Mouse (Mus musculus): Measurements from ENCODE around the gene Slit3. TPM values are rescaled to one million over a fixed set of nuclear protein-coding genes. Genes with fewer than 3 reads are reported as not detected.

Slit3 gene
- polyA plus RNA-seq, 1 experiment = 11.3 TPM

GRCm38 (mm10) chr11:35607191-35607590 lies 486.2 kb downstream of the Slit3 start:
- no peaks in the 10 kb centered on the region for H3K4me1 ChIP-seq (ENCODE audit: control insufficient read depth, insufficient read depth, insufficient read length, low read length)
- no peak overlapping the region for H3K27ac ChIP-seq (replicated peaks; ENCODE audit: low read depth, low read length)
- no peak overlapping the region for H3K4me3 ChIP-seq (ENCODE audit: insufficient read depth, low read depth, low read length)

GRCm38 (mm10) chr11:35608794-35609193 lies 487.8 kb downstream of the Slit3 start:
- H3K4me3 ChIP-seq (ENCODE audit: insufficient read depth, low read depth, low read length) = no peak overlapping the region
- no peaks in the 10 kb centered on the region for H3K4me1 ChIP-seq (ENCODE audit: control insufficient read depth, insufficient read depth, insufficient read length, low read length)
- H3K27ac ChIP-seq (replicated peaks; ENCODE audit: low read depth, low read length) = no peak overlapping the region

- H3K4me3 ChIP-seq (ENCODE audit: insufficient read depth, low read depth, low read length) = no peak overlapping the region
- H3K4me1 ChIP-seq (ENCODE audit: control insufficient read depth, insufficient read depth, insufficient read length, low read length) = no peaks in the 10 kb centered on the region
- H3K27ac ChIP-seq (replicated peaks; ENCODE audit: low read depth, low read length) = no peak overlapping the region
Observed at GRCm38 (mm10) chr11:35612262-35612896, 491.4 kb downstream of the Slit3 start.

- Histone ChIP-seq H3K27ac (replicated peaks; ENCODE audit: low read depth, low read length) (no peak overlapping the region), H3K4me3 (ENCODE audit: insufficient read depth, low read depth, low read length) (no peak overlapping the region), H3K4me1 (ENCODE audit: control insufficient read depth, insufficient read depth, insufficient read length, low read length) (no peaks in the 10 kb centered on the region)
Observed at GRCm38 (mm10) chr11:35614530-35614929, 493.5 kb downstream of the Slit3 start.

- H3K4me1 ChIP-seq (ENCODE audit: control insufficient read depth, insufficient read depth, insufficient read length, low read length) = no peaks in the 10 kb centered on the region
- no peak overlapping the region for H3K27ac ChIP-seq (replicated peaks; ENCODE audit: low read depth, low read length)
- no peak overlapping the region for H3K4me3 ChIP-seq (ENCODE audit: insufficient read depth, low read depth, low read length)
Observed at GRCm38 (mm10) chr11:35619421-35619820, 498.4 kb downstream of the Slit3 start.

- no peak overlapping the region for H3K27ac ChIP-seq (replicated peaks; ENCODE audit: low read depth, low read length)
Observed at GRCm38 (mm10) chr11:35622736-35623135, 501.7 kb downstream of the Slit3 start.

GRCm38 (mm10) chr11:35624515-35625270 lies 503.7 kb downstream of the Slit3 start:
- Histone ChIP-seq H3K27ac (replicated peaks; ENCODE audit: low read depth, low read length) (no peak overlapping the region), H3K4me3 (ENCODE audit: insufficient read depth, low read depth, low read length) (no peak overlapping the region)

More at GRCm38 (mm10) chr11:35622736-35623135, 501.7 kb downstream of the Slit3 start:
- H3K4me3 ChIP-seq (ENCODE audit: insufficient read depth, low read depth, low read length) = no peak overlapping the region
- H3K4me1 ChIP-seq (ENCODE audit: control insufficient read depth, insufficient read depth, insufficient read length, low read length) = no peaks in the 10 kb centered on the region

GRCm38 (mm10) chr11:35625576-35625975 lies 504.6 kb downstream of the Slit3 start:
- H3K4me1 ChIP-seq (ENCODE audit: control insufficient read depth, insufficient read depth, insufficient read length, low read length) = no peaks in the 10 kb centered on the region
- no peak overlapping the region for H3K4me3 ChIP-seq (ENCODE audit: insufficient read depth, low read depth, low read length)
- H3K27ac ChIP-seq (replicated peaks; ENCODE audit: low read depth, low read length) = no peak overlapping the region

More at GRCm38 (mm10) chr11:35624515-35625270, 503.7 kb downstream of the Slit3 start:
- H3K4me1 ChIP-seq (ENCODE audit: control insufficient read depth, insufficient read depth, insufficient read length, low read length) = no peaks in the 10 kb centered on the region

GRCm38 (mm10) chr11:35626161-35626885 lies 505.3 kb downstream of the Slit3 start:
- no peaks in the 10 kb centered on the region for H3K4me1 ChIP-seq (ENCODE audit: control insufficient read depth, insufficient read depth, insufficient read length, low read length)
- H3K4me3 ChIP-seq (ENCODE audit: insufficient read depth, low read depth, low read length) = no peak overlapping the region
- no peak overlapping the region for H3K27ac ChIP-seq (replicated peaks; ENCODE audit: low read depth, low read length)

GRCm38 (mm10) chr11:35627815-35628214 lies 506.8 kb downstream of the Slit3 start:
- H3K4me1 ChIP-seq (ENCODE audit: control insufficient read depth, insufficient read depth, insufficient read length, low read length) = no peaks in the 10 kb centered on the region
- no peak overlapping the region for H3K27ac ChIP-seq (replicated peaks; ENCODE audit: low read depth, low read length)
- no peak overlapping the region for H3K4me3 ChIP-seq (ENCODE audit: insufficient read depth, low read depth, low read length)

GRCm38 (mm10) chr11:35632262-35632661 lies 511.2 kb downstream of the Slit3 start:
- H3K27ac ChIP-seq (replicated peaks; ENCODE audit: low read depth, low read length) = no peak overlapping the region
- no peaks in the 10 kb centered on the region for H3K4me1 ChIP-seq (ENCODE audit: control insufficient read depth, insufficient read depth, insufficient read length, low read length)

GRCm38 (mm10) chr11:35637102-35637501 lies 516.1 kb downstream of the Slit3 start:
- H3K4me3 ChIP-seq (ENCODE audit: insufficient read depth, low read depth, low read length) = no peak overlapping the region
- H3K4me1 ChIP-seq (ENCODE audit: control insufficient read depth, insufficient read depth, insufficient read length, low read length) = no peaks in the 10 kb centered on the region
- no peak overlapping the region for H3K27ac ChIP-seq (replicated peaks; ENCODE audit: low read depth, low read length)

More at GRCm38 (mm10) chr11:35632262-35632661, 511.2 kb downstream of the Slit3 start:
- H3K4me3 ChIP-seq (ENCODE audit: insufficient read depth, low read depth, low read length) = no peak overlapping the region

GRCm38 (mm10) chr11:35638862-35639384 lies 517.9 kb downstream of the Slit3 start:
- no peak overlapping the region for H3K4me3 ChIP-seq (ENCODE audit: insufficient read depth, low read depth, low read length)
- no peaks in the 10 kb centered on the region for H3K4me1 ChIP-seq (ENCODE audit: control insufficient read depth, insufficient read depth, insufficient read length, low read length)

GRCm38 (mm10) chr11:35639428-35639827 lies 518.4 kb downstream of the Slit3 start:
- Histone ChIP-seq H3K4me3 (ENCODE audit: insufficient read depth, low read depth, low read length) (no peak overlapping the region), H3K27ac (replicated peaks; ENCODE audit: low read depth, low read length) (no peak overlapping the region), H3K4me1 (ENCODE audit: control insufficient read depth, insufficient read depth, insufficient read length, low read length) (no peaks in the 10 kb centered on the region)

More at GRCm38 (mm10) chr11:35638862-35639384, 517.9 kb downstream of the Slit3 start:
- H3K27ac ChIP-seq (replicated peaks; ENCODE audit: low read depth, low read length) = no peak overlapping the region

- H3K27ac ChIP-seq (replicated peaks; ENCODE audit: low read depth, low read length) = no peak overlapping the region
- no peaks in the 10 kb centered on the region for H3K4me1 ChIP-seq (ENCODE audit: control insufficient read depth, insufficient read depth, insufficient read length, low read length)
- H3K4me3 ChIP-seq (ENCODE audit: insufficient read depth, low read depth, low read length) = no peak overlapping the region
Observed at GRCm38 (mm10) chr11:35651286-35651685, 530.3 kb downstream of the Slit3 start.

Data from brown adipose tissue, adult 24 weeks (tissue).